Mouse (Mus musculus): ENCODE measurements around the gene Taf13. TPM values are rescaled to one million over a fixed set of nuclear protein-coding genes. Genes with fewer than 3 reads are reported as not detected.
A peak's percentile ranks its signal among the peaks of the same experiment; 100 is the strongest.
"Not testable (repeated sequence)": the region's sequence is repeated elsewhere in the genome, so short reads cannot be mapped to it uniquely, and the experiment has no call there.

Gene Taf13
- polyA plus RNA-seq, 1 experiment from 2014 or later: 47.1 TPM

DNA sequence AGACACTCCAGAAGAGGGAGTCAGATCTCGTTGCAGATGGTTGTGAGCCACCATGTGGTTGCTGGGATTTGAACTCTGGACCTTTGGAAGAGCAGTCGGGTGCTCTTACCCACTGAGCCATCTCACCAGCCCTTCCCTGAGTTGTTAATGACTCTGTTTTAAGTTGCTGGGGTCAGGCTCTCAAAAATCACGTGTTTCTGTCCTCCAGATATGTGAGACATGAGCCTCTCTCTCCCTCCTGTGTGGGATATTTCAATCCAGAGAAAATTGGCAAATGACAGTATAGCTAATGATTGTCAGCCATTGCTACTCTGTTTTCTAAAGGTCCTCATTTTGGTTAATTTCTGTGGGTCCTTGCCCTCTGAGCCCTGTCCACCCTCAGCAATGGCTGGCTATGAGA lies 1.9 kb upstream of the Taf13 start:
- H3K27me3 ChIP-seq (ENCODE audit: control insufficient read depth, insufficient read depth, low read length); H3K4me3 ChIP-seq (replicated peaks; ENCODE audit: low read length); H3K9me3 ChIP-seq (replicated peaks; ENCODE audit: control insufficient read depth, low read length); H3K4me2 ChIP-seq (ENCODE audit: low read depth, low read length); H3K36me3 ChIP-seq (ENCODE audit: control insufficient read depth, insufficient read depth, low read length); ATAC-seq (ENCODE audit: insufficient read depth, low FRiP score); H3K9ac ChIP-seq (ENCODE audit: low read length); H3K4me1 ChIP-seq (ENCODE audit: control insufficient read depth, insufficient read depth, low read length); H3K27ac ChIP-seq (ENCODE audit: low read length): not testable (repeated sequence)
- WGBS: 53% methylated on average over 2 of the region's 3 CpGs

DNA sequence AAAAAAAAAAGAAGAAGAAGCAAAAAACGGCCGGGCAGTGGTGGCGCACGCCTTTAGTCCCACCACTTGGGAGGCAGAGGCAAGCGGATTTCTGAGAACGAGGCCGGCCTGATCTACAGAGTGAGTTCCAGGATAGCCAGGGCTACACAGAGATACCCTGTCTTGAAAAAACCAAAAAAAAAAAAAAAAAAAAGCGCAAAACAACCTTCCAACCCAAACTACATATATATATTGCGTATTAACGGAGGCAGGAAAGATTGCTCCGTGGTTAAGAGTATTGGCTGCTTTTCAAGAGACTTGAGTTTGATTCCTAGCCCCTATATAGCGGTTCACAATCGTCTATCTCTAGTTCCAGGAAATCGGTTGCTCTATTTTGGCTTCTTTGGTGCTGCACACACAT lies 685 bp upstream of the Taf13 start:
- Histone ChIP-seq H3K27ac (ENCODE audit: low read length) (no peak overlapping the region), H3K9me3 (replicated peaks; ENCODE audit: control insufficient read depth, low read length) (no peaks in the 10 kb centered on the region), H3K4me2 (ENCODE audit: low read depth, low read length) (peak overlapping the region; percentile 60), H3K27me3 (ENCODE audit: control insufficient read depth, insufficient read depth, low read length) (no peaks in the 10 kb centered on the region), H3K4me1 (ENCODE audit: control insufficient read depth, insufficient read depth, low read length) (peaks cover 9% of the 10 kb centered on the region; the same call in 1 of the 2 replicates), H3K36me3 (ENCODE audit: control insufficient read depth, insufficient read depth, low read length) (no peaks in the 10 kb centered on the region), H3K9ac (ENCODE audit: low read length) (no peak overlapping the region), H3K4me3 (replicated peaks; ENCODE audit: low read length) (no peak overlapping the region)
- WGBS: 86% methylated on average over 14 of the region's 14 CpGs
- ATAC-seq (ENCODE audit: insufficient read depth, low FRiP score): no peak

GRCm38 (mm10) chr3:108572309-108573010 lies 962 bp downstream of the Taf13 start:
- Histone ChIP-seq H3K27me3 (ENCODE audit: control insufficient read depth, insufficient read depth, low read length) (no peaks in the 10 kb centered on the region), H3K9ac (ENCODE audit: low read length) (peak overlapping the region; percentile 76), H3K4me2 (ENCODE audit: low read depth, low read length) (peak overlapping the region; percentile 60), H3K4me3 (replicated peaks; ENCODE audit: low read length) (peak overlapping the region; percentile 57), H3K36me3 (ENCODE audit: control insufficient read depth, insufficient read depth, low read length) (no peaks in the 10 kb centered on the region), H3K9me3 (replicated peaks; ENCODE audit: control insufficient read depth, low read length) (no peaks in the 10 kb centered on the region), H3K27ac (ENCODE audit: low read length) (0 out of 2 replicates have a peak overlapping the region, but pooled peaks have one; percentile 16), H3K4me1 (ENCODE audit: control insufficient read depth, insufficient read depth, low read length) (peaks cover 9% of the 10 kb centered on the region; the same call in 1 of the 2 replicates)
- no peak for ATAC-seq (ENCODE audit: insufficient read depth, low FRiP score)
- WGBS: 47% methylated on average over 18 of the region's 18 CpGs

DNA sequence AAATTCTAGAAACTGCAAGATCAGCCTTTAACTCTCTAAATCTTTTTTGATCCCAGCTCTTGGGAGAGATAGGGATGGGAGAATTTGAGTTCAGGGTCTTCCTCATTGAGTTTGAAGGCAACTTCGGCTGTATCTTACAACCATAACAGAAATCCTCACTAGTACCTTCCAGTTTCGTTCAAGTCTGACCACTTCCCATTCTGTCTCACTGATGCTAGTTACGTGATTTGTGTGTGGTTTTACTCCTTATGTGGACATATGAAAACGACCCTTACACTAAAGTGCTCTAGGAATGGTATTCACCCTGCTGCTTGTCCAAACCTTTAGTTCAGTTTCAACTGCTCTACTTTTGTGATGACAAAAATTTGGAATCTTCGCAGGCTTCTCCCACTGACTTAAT lies 2.5 kb downstream of the Taf13 start:
- WGBS: 85% methylated on average over 5 of the region's 5 CpGs
- Histone ChIP-seq H3K4me3 (replicated peaks; ENCODE audit: low read length) (no peak overlapping the region), H3K27ac (ENCODE audit: low read length) (no peak overlapping the region), H3K9ac (ENCODE audit: low read length) (no peak overlapping the region), H3K9me3 (replicated peaks; ENCODE audit: control insufficient read depth, low read length) (no peaks in the 10 kb centered on the region), H3K4me2 (ENCODE audit: low read depth, low read length) (no peak overlapping the region), H3K27me3 (ENCODE audit: control insufficient read depth, insufficient read depth, low read length) (no peaks in the 10 kb centered on the region), H3K4me1 (ENCODE audit: control insufficient read depth, insufficient read depth, low read length) (peaks cover 9% of the 10 kb centered on the region; the same call in 1 of the 2 replicates), H3K36me3 (ENCODE audit: control insufficient read depth, insufficient read depth, low read length) (peaks cover 4% of the 10 kb centered on the region)
- ATAC-seq (ENCODE audit: insufficient read depth, low FRiP score): no peak

DNA sequence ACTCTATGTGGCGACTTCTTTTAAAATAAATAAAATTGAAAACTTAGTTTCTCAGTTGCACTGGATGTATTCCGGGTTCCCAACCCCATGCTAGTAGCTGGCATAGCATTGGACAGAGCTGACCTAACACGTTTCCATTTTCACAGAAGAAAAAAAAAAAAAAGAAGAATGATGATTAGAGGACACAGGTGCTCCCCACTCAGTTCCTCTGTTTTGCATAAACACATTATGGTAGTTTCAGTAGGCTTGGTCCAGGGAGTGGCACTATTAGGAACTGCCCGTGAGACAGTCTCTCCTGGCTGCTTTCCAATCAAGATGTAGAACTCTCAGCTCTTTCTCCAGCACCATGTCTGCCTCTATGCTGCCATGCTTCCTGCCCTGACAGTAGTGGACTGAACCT lies 13.1 kb downstream of the Taf13 start:
- H3K9me3 ChIP-seq (replicated peaks; ENCODE audit: control insufficient read depth, low read length): no peaks in the 10 kb centered on the region
- WGBS: 71% methylated on average over 4 of the region's 4 CpGs
- no peak overlapping the region; the same call in 1 of the 2 replicates for H3K27ac ChIP-seq (ENCODE audit: low read length)
- H3K4me1 ChIP-seq (ENCODE audit: control insufficient read depth, insufficient read depth, low read length): no peaks in the 10 kb centered on the region
- H3K36me3 ChIP-seq (ENCODE audit: control insufficient read depth, insufficient read depth, low read length): peaks cover 2% of the 10 kb centered on the region; the same call in 1 of the 2 replicates
- H3K27me3 ChIP-seq (ENCODE audit: control insufficient read depth, insufficient read depth, low read length): no peaks in the 10 kb centered on the region
- no peak overlapping the region for H3K4me2 ChIP-seq (ENCODE audit: low read depth, low read length)
- no peak overlapping the region for H3K4me3 ChIP-seq (replicated peaks; ENCODE audit: low read length)
- no peak for ATAC-seq (ENCODE audit: insufficient read depth, low FRiP score)
- H3K9ac ChIP-seq (ENCODE audit: low read length): no peak overlapping the region

DNA sequence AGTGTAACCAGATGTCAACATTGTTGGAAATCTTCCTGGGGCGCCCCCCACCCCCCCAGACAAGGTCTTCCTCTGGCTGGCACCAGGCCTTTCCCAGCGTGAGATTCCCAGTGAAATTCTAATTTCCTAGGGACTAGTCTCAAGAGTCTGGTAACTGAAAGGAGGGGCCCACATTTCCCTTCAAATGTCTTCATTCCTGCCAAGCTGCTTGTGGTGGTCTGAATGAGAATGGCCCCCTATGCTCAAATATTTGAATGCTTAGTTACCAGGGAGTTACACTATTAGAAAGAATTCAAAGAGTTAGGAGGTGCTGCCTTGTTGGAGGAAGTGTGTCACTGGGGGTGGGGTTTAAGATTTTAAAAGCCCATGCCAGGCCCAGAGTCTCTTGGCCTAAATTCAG lies 16.9 kb downstream of the Taf13 start:
- H3K4me1 ChIP-seq (ENCODE audit: control insufficient read depth, insufficient read depth, low read length): peaks cover 4% of the 10 kb centered on the region
- H3K36me3 ChIP-seq (ENCODE audit: control insufficient read depth, insufficient read depth, low read length): no peaks in the 10 kb centered on the region
- no peaks in the 10 kb centered on the region for H3K27me3 ChIP-seq (ENCODE audit: control insufficient read depth, insufficient read depth, low read length)
- no peak overlapping the region for H3K4me3 ChIP-seq (replicated peaks; ENCODE audit: low read length)
- no peak overlapping the region for H3K9ac ChIP-seq (ENCODE audit: low read length)
- 44% methylated on average over 2 of the region's 2 CpGs for WGBS
- H3K27ac ChIP-seq (ENCODE audit: low read length): no peak overlapping the region
- H3K9me3 ChIP-seq (replicated peaks; ENCODE audit: control insufficient read depth, low read length): no peaks in the 10 kb centered on the region
- ATAC-seq (ENCODE audit: insufficient read depth, low FRiP score): no peak
- H3K4me2 ChIP-seq (ENCODE audit: low read depth, low read length): no peak overlapping the region

DNA sequence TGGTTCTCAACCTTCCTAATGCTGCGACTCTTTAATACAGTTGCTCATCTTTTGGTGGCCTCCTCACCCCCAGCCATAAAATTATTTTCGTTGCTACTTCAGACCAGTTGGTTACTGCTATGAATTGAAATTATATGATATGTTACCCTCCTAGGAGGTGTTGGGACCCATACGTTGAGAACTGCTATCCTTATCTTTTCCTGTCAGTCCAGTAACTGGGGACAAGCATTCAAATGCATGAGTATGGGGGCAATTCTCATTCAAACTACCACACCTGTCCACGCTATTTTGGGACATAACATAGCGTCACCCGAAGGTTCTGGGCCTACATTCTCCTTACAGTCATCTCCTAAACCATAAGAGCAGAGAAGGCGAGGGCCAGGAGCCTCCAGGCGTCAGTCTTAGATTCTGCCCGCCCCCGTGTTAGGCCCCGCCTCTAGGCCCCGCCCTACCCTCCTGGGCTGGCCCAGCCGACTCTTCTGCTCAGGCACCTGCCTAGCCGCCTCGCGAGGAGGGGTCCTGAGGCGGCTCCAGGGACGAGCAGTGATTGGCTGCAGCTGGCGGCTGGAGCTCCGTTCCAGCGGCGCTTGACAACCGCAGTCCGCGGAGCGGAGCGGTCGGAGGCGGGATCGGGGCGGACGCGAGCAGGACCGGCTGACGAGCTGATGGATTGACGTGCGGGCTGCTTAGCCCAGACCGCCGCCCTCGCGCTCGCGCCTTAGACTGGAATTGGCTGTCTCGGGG lies 19.5 kb downstream of the Taf13 start, which contains the start of gene Wdr47:
Gene Wdr47, plus strand, starts transcription at position 494 of the 744 bp plus-strand sequence.
- H3K36me3 ChIP-seq (ENCODE audit: control insufficient read depth, insufficient read depth, low read length): no peaks in the 10 kb centered on the region
- no peaks in the 10 kb centered on the region for H3K27me3 ChIP-seq (ENCODE audit: control insufficient read depth, insufficient read depth, low read length)
- H3K4me1 ChIP-seq (ENCODE audit: control insufficient read depth, insufficient read depth, low read length): peaks cover 4% of the 10 kb centered on the region
- peak; percentile 100 for ATAC-seq (ENCODE audit: insufficient read depth, low FRiP score)
- WGBS: 4% methylated on average over 44 of the region's 44 CpGs
- peak within 1 kb of the TSS; percentile 68 for H3K27ac ChIP-seq (ENCODE audit: low read length)
- peak within 1 kb of the TSS; percentile 99 for H3K4me2 ChIP-seq (ENCODE audit: low read depth, low read length)
- H3K4me3 ChIP-seq (replicated peaks; ENCODE audit: low read length): peak within 1 kb of the TSS; percentile 81
- H3K9me3 ChIP-seq (replicated peaks; ENCODE audit: control insufficient read depth, low read length): no peaks in the 10 kb centered on the region
- peak within 1 kb of the TSS; percentile 77 for H3K9ac ChIP-seq (ENCODE audit: low read length)

GRCm38 (mm10) chr3:108591530-108592522 lies 20.3 kb downstream of the Taf13 start:
- peaks cover 4% of the 10 kb centered on the region for H3K4me1 ChIP-seq (ENCODE audit: control insufficient read depth, insufficient read depth, low read length)
- no peaks in the 10 kb centered on the region for H3K36me3 ChIP-seq (ENCODE audit: control insufficient read depth, insufficient read depth, low read length)
- H3K27ac ChIP-seq (ENCODE audit: low read length): peak overlapping the region; percentile 68
- under 1% methylated on average over 61 of the region's 61 CpGs for WGBS
- H3K9me3 ChIP-seq (replicated peaks; ENCODE audit: control insufficient read depth, low read length): no peaks in the 10 kb centered on the region
- H3K27me3 ChIP-seq (ENCODE audit: control insufficient read depth, insufficient read depth, low read length): no peaks in the 10 kb centered on the region
- peak overlapping the region; percentile 81 for H3K4me3 ChIP-seq (replicated peaks; ENCODE audit: low read length)
- ATAC-seq (ENCODE audit: insufficient read depth, low FRiP score): no peak; the same call in 1 of the 2 replicates
- H3K9ac ChIP-seq (ENCODE audit: low read length): peak overlapping the region; percentile 77
- H3K4me2 ChIP-seq (ENCODE audit: low read depth, low read length): peak overlapping the region; percentile 99
